Mouse (Mus musculus) CH12.LX (cell line): Measurements from ENCODE around the gene Ptges3l. TPM values are rescaled to one million over a fixed set of nuclear protein-coding genes. Genes with fewer than 3 reads are reported as not detected.

Experiments used
- DNase-seq: peaks from one replicate; pipeline ENCODE4 v3.0.0-alpha.2; 2013; ENCODE audit errors: extremely low read depth
- H3K27ac ChIP-seq: 2 replicates; pipeline ENCODE4 v1.5.1; 2012; ENCODE audit warnings: low read depth, mild to moderate bottlenecking, control low read depth, moderate library complexity; ENCODE audit not compliant: insufficient read depth
- H3K27me3 ChIP-seq: replicated peaks from 2 replicates; pipeline ENCODE3; 2012; ENCODE audit warnings: inconsistent platforms
- H3K36me3 ChIP-seq, 2 experiments: replicated peaks in 1 of 2; 2 replicates each; pipeline versions ENCODE3 to v1.6.1; 2012; ENCODE audit warnings: inconsistent platforms in 1 of 2, low read length in 1 of 2, mild to moderate bottlenecking in 1 of 2, mixed read lengths in 1 of 2, moderate library complexity in 1 of 2; ENCODE audit not compliant: control insufficient read depth in 1 of 2, insufficient read depth in 1 of 2
- H3K4me1 ChIP-seq, 2 experiments: 2 replicates each; pipeline ENCODE4 v1.6.1; 2012; ENCODE audit warnings: inconsistent platforms in 1 of 2, moderate library complexity in 1 of 2; ENCODE audit not compliant: insufficient read depth in 2 of 2, control insufficient read depth in 1 of 2
- H3K4me2 ChIP-seq: 2 replicates; pipeline ENCODE4 v1.6.1; 2012; ENCODE audit warnings: low read depth, mild to moderate bottlenecking, control low read depth; ENCODE audit not compliant: poor library complexity, insufficient read depth, severe bottlenecking
- H3K4me3 ChIP-seq, 3 experiments: fragments of 150-350 bp in 1 of 3; sonication (generic) in 1 of 3; replicated peaks in 1 of 3; 2 replicates each; pipeline versions ENCODE3 to v1.5.1; 2011 to 2012; ENCODE audit warnings: low read depth in 2 of 3, low read length in 2 of 3, mild to moderate bottlenecking in 2 of 3, moderate library complexity in 2 of 3, control low read depth in 1 of 3, improper control_type of control experiment in 1 of 3, inconsistent platforms in 1 of 3, mixed read lengths in 1 of 3; ENCODE audit not compliant: poor library complexity in 1 of 3
- H3K79me2 ChIP-seq: replicated peaks from 2 replicates; pipeline ENCODE4 v1.6.1; 2012; ENCODE audit warnings: mild to moderate bottlenecking, moderate library complexity; ENCODE audit not compliant: control insufficient read depth, poor library complexity, insufficient read depth, severe bottlenecking; ENCODE audit errors: extremely low read depth
- H3K9ac ChIP-seq: 2 replicates; pipeline ENCODE4 v1.6.1; 2012; ENCODE audit warnings: low read depth, mild to moderate bottlenecking, control low read depth, moderate library complexity; ENCODE audit not compliant: insufficient read depth
- H3K9me3 ChIP-seq: replicated peaks from 2 replicates; pipeline ENCODE3; 2012; ENCODE audit warnings: low read length, inconsistent platforms, mixed read lengths
- BHLHE40 ChIP-seq: IDR thresholded peaks from 2 replicates; pipeline ENCODE4 v1.6.1; 2011; ENCODE audit warnings: mild to moderate bottlenecking, low read depth, low read length, improper control_type of control experiment
- CHD1 ChIP-seq: IDR thresholded peaks from 2 replicates; pipeline ENCODE4 v1.6.1; 2012; ENCODE audit warnings: low read depth, low read length, improper control_type of control experiment, inconsistent platforms
- CHD2 ChIP-seq: IDR thresholded peaks from 2 replicates; pipeline ENCODE4 v1.6.1; 2011; ENCODE audit warnings: low read length, improper control_type of control experiment
- CTCF ChIP-seq, 2 experiments: IDR thresholded peaks in 1 of 2; conservative IDR thresholded peaks in 1 of 2; 2 replicates each; pipeline ENCODE4 v1.5.1; 2011 to 2012; ENCODE audit warnings: low read depth in 2 of 2, low read length in 2 of 2, improper control_type of control experiment in 1 of 2, inconsistent platforms in 1 of 2, mild to moderate bottlenecking in 1 of 2, moderate library complexity in 1 of 2
- E2F4 ChIP-seq: IDR thresholded peaks from 2 replicates; pipeline ENCODE4 v1.6.1; 2011; ENCODE audit warnings: low read depth, low read length, improper control_type of control experiment; ENCODE audit not compliant: insufficient replicate concordance
- ELF1 ChIP-seq: IDR thresholded peaks from 2 replicates; pipeline ENCODE4 v1.6.1; 2014; ENCODE audit warnings: low read depth, mild to moderate bottlenecking, inconsistent platforms, low read length, improper control_type of control experiment
- EP300 ChIP-seq: IDR thresholded peaks from 2 replicates; pipeline ENCODE4 v1.6.1; 2011; ENCODE audit warnings: low read length, improper control_type of control experiment
- ETS1 ChIP-seq: conservative IDR thresholded peaks from 2 replicates; pipeline ENCODE4 v1.6.1; 2012; ENCODE audit warnings: low read depth, mild to moderate bottlenecking, inconsistent platforms, low read length, improper control_type of control experiment, moderate library complexity
- GABPA ChIP-seq: IDR thresholded peaks from 2 replicates; pipeline ENCODE4 v1.6.1; 2012; ENCODE audit warnings: low read depth, low read length, improper control_type of control experiment, inconsistent platforms; ENCODE audit not compliant: insufficient replicate concordance
- HCFC1 ChIP-seq: IDR thresholded peaks from 2 replicates; pipeline ENCODE4 v1.6.1; 2012; ENCODE audit warnings: low read depth, mild to moderate bottlenecking, inconsistent platforms, low read length, improper control_type of control experiment
- IRF4 ChIP-seq: IDR thresholded peaks from 2 replicates; pipeline ENCODE4 v1.6.1; 2014; ENCODE audit warnings: low read depth, mild to moderate bottlenecking, inconsistent platforms, low read length, improper control_type of control experiment
- JUN ChIP-seq: IDR thresholded peaks from 2 replicates; pipeline ENCODE4 v1.6.1; 2011; ENCODE audit warnings: low read depth, mild to moderate bottlenecking, low read length, improper control_type of control experiment, moderate library complexity; ENCODE audit not compliant: insufficient read depth
- JUND ChIP-seq: conservative IDR thresholded peaks from 2 replicates; pipeline ENCODE4 v1.6.1; 2011; ENCODE audit warnings: low read depth, low read length, improper control_type of control experiment
- KAT2A ChIP-seq: IDR thresholded peaks from 2 replicates; pipeline ENCODE4 v1.6.1; 2012; ENCODE audit warnings: low read length, improper control_type of control experiment, inconsistent platforms; ENCODE audit not compliant: insufficient replicate concordance
- MAFK ChIP-seq: IDR thresholded peaks from 2 replicates; pipeline ENCODE4 v1.6.1; 2011; ENCODE audit warnings: low read length, improper control_type of control experiment; ENCODE audit not compliant: insufficient replicate concordance
- MAX ChIP-seq: IDR thresholded peaks from 2 replicates; pipeline ENCODE4 v1.6.1; 2011; ENCODE audit warnings: low read length, improper control_type of control experiment
- MAZ ChIP-seq: IDR thresholded peaks from 2 replicates; pipeline ENCODE4 v1.6.1; 2012; ENCODE audit warnings: low read depth, mild to moderate bottlenecking, inconsistent platforms, low read length, improper control_type of control experiment, moderate library complexity
- MEF2A ChIP-seq: IDR thresholded peaks from 2 replicates; pipeline ENCODE4 v1.6.1; 2014; ENCODE audit warnings: low read depth, mild to moderate bottlenecking, inconsistent platforms, low read length, improper control_type of control experiment, borderline replicate concordance
- MXI1 ChIP-seq: IDR thresholded peaks from 2 replicates; pipeline ENCODE4 v1.6.1; 2011; ENCODE audit warnings: mild to moderate bottlenecking, low read depth, low read length, improper control_type of control experiment
- MYC ChIP-seq: IDR thresholded peaks from 2 replicates; pipeline ENCODE4 v1.6.1; 2011; ENCODE audit warnings: low read depth, mild to moderate bottlenecking, improper control_type of control experiment, low read length
- NELFE ChIP-seq: IDR thresholded peaks from 2 replicates; pipeline ENCODE4 v1.6.1; 2011; ENCODE audit warnings: low read depth, low read length, improper control_type of control experiment
- NRF1 ChIP-seq: IDR thresholded peaks from 2 replicates; pipeline ENCODE4 v1.6.1; 2014; ENCODE audit warnings: low read depth, mild to moderate bottlenecking, inconsistent platforms, low read length, improper control_type of control experiment, moderate library complexity
- PAX5 ChIP-seq: IDR thresholded peaks from 2 replicates; pipeline ENCODE4 v1.6.1; 2012; ENCODE audit warnings: low read length, inconsistent platforms, mixed read lengths
- POLR2A ChIP-seq: IDR thresholded peaks from 2 replicates; pipeline ENCODE4 v1.6.1; 2011; ENCODE audit warnings: low read depth, mild to moderate bottlenecking, improper control_type of control experiment, low read length
- POLR2AphosphoS2 ChIP-seq: IDR thresholded peaks from 2 replicates; pipeline ENCODE4 v1.6.1; 2011; ENCODE audit warnings: low read depth, low read length, improper control_type of control experiment
- RAD21 ChIP-seq: IDR thresholded peaks from 2 replicates; pipeline ENCODE4 v1.6.1; 2011; ENCODE audit warnings: low read depth, mild to moderate bottlenecking, low read length, improper control_type of control experiment, moderate library complexity
- RCOR1 ChIP-seq: conservative IDR thresholded peaks from 2 replicates; pipeline ENCODE4 v1.6.1; 2012; ENCODE audit warnings: low read depth, mild to moderate bottlenecking, inconsistent platforms, low read length, improper control_type of control experiment
- SIN3A ChIP-seq: IDR thresholded peaks from 2 replicates; pipeline ENCODE4 v1.6.1; 2012; ENCODE audit warnings: low read length, improper control_type of control experiment, inconsistent platforms
- SMC3 ChIP-seq: IDR thresholded peaks from 2 replicates; pipeline ENCODE4 v1.6.1; 2011; ENCODE audit warnings: low read depth, low read length, improper control_type of control experiment
- TBP ChIP-seq: conservative IDR thresholded peaks from 2 replicates; pipeline ENCODE4 v1.6.1; 2011; ENCODE audit warnings: low read depth, low read length, improper control_type of control experiment
- TCF12 ChIP-seq: IDR thresholded peaks from 2 replicates; pipeline ENCODE4 v1.6.1; 2014; ENCODE audit warnings: low read depth, mild to moderate bottlenecking, inconsistent platforms, low read length, improper control_type of control experiment
- UBTF ChIP-seq: IDR thresholded peaks from 2 replicates; pipeline ENCODE4 v1.6.1; 2012; ENCODE audit warnings: low read depth, mild to moderate bottlenecking, inconsistent platforms, low read length, improper control_type of control experiment, moderate library complexity
- USF1 ChIP-seq: IDR thresholded peaks from 2 replicates; pipeline ENCODE4 v1.6.1; 2014; ENCODE audit warnings: low read depth, mild to moderate bottlenecking, inconsistent platforms, low read length, improper control_type of control experiment
- USF2 ChIP-seq: conservative IDR thresholded peaks from 2 replicates; pipeline ENCODE4 v1.6.1; 2011; ENCODE audit warnings: low read depth, low read length, improper control_type of control experiment
- ZC3H11A ChIP-seq: IDR thresholded peaks from 2 replicates; pipeline ENCODE4 v1.6.1; 2012; ENCODE audit warnings: low read depth, mild to moderate bottlenecking, inconsistent platforms, low read length, improper control_type of control experiment
- ZKSCAN1 ChIP-seq: IDR thresholded peaks from 2 replicates; pipeline ENCODE4 v1.6.1; 2012; ENCODE audit warnings: low read depth, inconsistent platforms, low read length, improper control_type of control experiment, borderline replicate concordance
- ZMIZ1 ChIP-seq: IDR thresholded peaks from 2 replicates; pipeline ENCODE4 v1.6.1; 2012; ENCODE audit warnings: low read depth, mild to moderate bottlenecking, inconsistent platforms, low read length, improper control_type of control experiment
- ZNF384 ChIP-seq: IDR thresholded peaks from 2 replicates; pipeline ENCODE4 v1.6.1; 2012; ENCODE audit warnings: low read depth, low read length, improper control_type of control experiment, inconsistent platforms
- dilution Hi-C: fragments of 300-500 bp; cut with MboI; formaldehyde crosslinking; loops from 2 replicates; pipeline ENCODE4 v1.14.3; 2020; ENCODE audit warnings: low sequenced_read_pairs; ENCODE audit not compliant: extremely low pct_unique_long_range_greater_than_20kb, extremely low pct_ligation_motif_present
- in situ Hi-C: fragments of 300-500 bp; cut with MboI; formaldehyde crosslinking; loops from 3 replicates; pipeline ENCODE4 v1.14.3; 2019; ENCODE audit warnings: low sequenced_read_pairs, low pct_ligation_motif_present, low pct_unique_long_range_greater_than_20kb, mixed read lengths
- polyA plus RNA-seq: library from polyadenylated mRNA; unstranded; fragments of >175 nt; gene quantifications from 2 replicates; pipeline ENCODE4 v1.2.1, GENCODE M21; 2012; ENCODE audit warnings: low read depth; ENCODE audit not compliant: insufficient read length
- total RNA-seq, 2 experiments: library from RNA; depleted of rRNA; stranded (reverse); fragments of 300-350 nt in 1 of 2; fragments of >200 nt in 1 of 2; gene quantifications; 2 replicates each; pipeline ENCODE4 v1.2.3; 2012 to 2014

Gene Ptges3l
- total and polyA plus RNA-seq, 3 experiments, result 1.9 to 3.0 (median 2.4) TPM

GRCm38 (mm10) chr11:101419610-101420009 is 5.5 kb downstream of the Ptges3l start:
- in situ Hi-C loops, result no loop called here
- Histone ChIP-seq H3K27me3 (no peaks in the 10 kb centered on the region), H3K9ac (no peak overlapping the region), H3K79me2 (peaks cover 12% of the 10 kb centered on the region)
- peak; percentile 59 for DNase-seq
- TF ChIP-seq RCOR1, result no peak
- no peak for TF ChIP-seq ZMIZ1
- peak; percentile 34; the same call in 1 of the 2 replicates for TF ChIP-seq HCFC1
- TF ChIP-seq ZKSCAN1, result no peak
- no peak for TF ChIP-seq ZNF384
- no peak for TF ChIP-seq CHD1
- TF ChIP-seq CTCF (conservative IDR thresholded peaks at IDR 0.05 in 1 of 2, IDR thresholded peaks at IDR 0.05 in 1 of 2; ENCODE audit: low read depth in 2 of 2, low read length in 2 of 2), result peak in 1 of 2 experiments; percentile 80; a peak in 2 of 4 replicates
- TF ChIP-seq MAX, result no peak
- no peak for TF ChIP-seq TCF12
- peak; percentile 19; the same call in 1 of the 2 replicates for TF ChIP-seq SIN3A
- no peak for TF ChIP-seq GABPA
- TF ChIP-seq E2F4, result no peak
- no peak for TF ChIP-seq MAFK
- TF ChIP-seq MEF2A, result 0 out of 2 replicates have a peak, but pooled peaks have one; percentile 35
- 0 out of 2 replicates have a peak, but pooled peaks have one; percentile 21 for TF ChIP-seq CHD2
- TF ChIP-seq MYC, result 0 out of 2 replicates have a peak, but pooled peaks have one; percentile 31
- TF ChIP-seq SMC3, result peak; percentile 59
- TF ChIP-seq JUN, result no peak
- TF ChIP-seq NRF1, result no peak
- no peak; the same call in 1 of the 2 replicates for TF ChIP-seq ETS1
- no peak for TF ChIP-seq TBP
- TF ChIP-seq NELFE, result no peak
- no peak for TF ChIP-seq ZC3H11A
- TF ChIP-seq ELF1, result peak; percentile 42; the same call in 1 of the 2 replicates
- TF ChIP-seq MXI1, result no peak
- TF ChIP-seq PAX5, result no peak
- no peak for TF ChIP-seq IRF4
- TF ChIP-seq EP300, result no peak
- TF ChIP-seq KAT2A, result no peak
- TF ChIP-seq BHLHE40, result no peak
- TF ChIP-seq UBTF, result no peak
- TF ChIP-seq RAD21, result peak; percentile 27
- TF ChIP-seq USF2, result no peak
- peak; percentile 55; the same call in 1 of the 2 replicates for TF ChIP-seq MAZ
- TF ChIP-seq POLR2A, result no peak
- no peak for TF ChIP-seq POLR2AphosphoS2
- TF ChIP-seq JUND, result no peak
- no peak for TF ChIP-seq USF1
- TF ChIP-seq, all 38 proteins: peak for 10
- peaks cover 7 to 39% of the 10 kb centered on the region in 2 experiments for H3K4me1 ChIP-seq
- no peak overlapping the region for H3K4me3 ChIP-seq
- H3K4me2 ChIP-seq, result no peak overlapping the region
- peaks cover 0 to 4% of the 10 kb centered on the region in 2 experiments for H3K36me3 ChIP-seq
- dilution Hi-C loops, result no loop called here
- H3K9me3 ChIP-seq, result no peaks in the 10 kb centered on the region
- no peak overlapping the region for H3K27ac ChIP-seq
